Mouse (Mus musculus): ENCODE results near the gene Rrn3.
"Not testable (repeated sequence)": the region's sequence is repeated elsewhere in the genome, so short reads cannot be mapped to it uniquely, and the experiment has no call there.

Rrn3 gene

GRCm38 (mm10) chr16:13780353-13781036 is at the start of gene Rrn3:
TSS of gene Rrn3 (plus strand) at chr16:13780708.
- Histone ChIP-seq H3K36me3 (ENCODE audit: control insufficient read depth, insufficient read depth, low read length, poor library complexity, severe bottlenecking) (peaks cover 5% of the 10 kb centered on the region), H3K27me3 (ENCODE audit: control insufficient read depth, insufficient read depth, low read length, poor library complexity, severe bottlenecking) (no peaks in the 10 kb centered on the region)
- peak; percentile 93 for DNase-seq (ENCODE audit: low read depth, low spot score)

- no peak for DNase-seq (ENCODE audit: low read depth, low spot score)
- Histone ChIP-seq H3K27me3 (ENCODE audit: control insufficient read depth, insufficient read depth, low read length, poor library complexity, severe bottlenecking) (no peaks in the 10 kb centered on the region), H3K36me3 (ENCODE audit: control insufficient read depth, insufficient read depth, low read length, poor library complexity, severe bottlenecking) (no peaks in the 10 kb centered on the region)
These were observed 47.7 kb upstream of the Rrn3 start for GRCm38 (mm10) chr16:13732786-13733185.

GRCm38 (mm10) chr16:13733518-13734137 is 46.9 kb upstream of the Rrn3 start:
- Histone ChIP-seq H3K36me3 (ENCODE audit: control insufficient read depth, insufficient read depth, low read length, poor library complexity, severe bottlenecking) (no peaks in the 10 kb centered on the region), H3K27me3 (ENCODE audit: control insufficient read depth, insufficient read depth, low read length, poor library complexity, severe bottlenecking) (no peaks in the 10 kb centered on the region)
- DNase-seq (ENCODE audit: low read depth, low spot score) = peak; percentile 70

DNA sequence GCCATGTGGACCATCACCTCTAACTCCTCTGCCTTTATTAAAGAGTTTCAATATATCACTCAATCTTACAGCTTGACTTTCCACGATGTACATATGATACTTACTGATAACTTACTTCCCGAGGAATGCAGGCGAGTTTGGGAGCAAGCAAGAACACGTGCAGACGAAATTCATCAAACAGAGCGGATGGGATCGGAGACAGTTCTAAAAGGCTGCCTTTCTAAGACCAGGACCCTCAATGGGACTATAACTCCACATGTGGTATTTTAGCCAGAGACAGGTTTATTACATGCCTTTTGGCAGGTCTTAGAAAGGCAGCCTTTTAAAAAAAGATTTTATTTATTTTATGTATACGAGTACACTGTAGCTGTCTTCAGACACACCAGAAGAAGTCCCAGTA is 44.5 kb upstream of the Rrn3 start:
- DNase-seq (ENCODE audit: low read depth, low spot score) = no peak
- H3K27me3 ChIP-seq (ENCODE audit: control insufficient read depth, insufficient read depth, low read length, poor library complexity, severe bottlenecking) = no peaks in the 10 kb centered on the region
- H3K36me3 ChIP-seq (ENCODE audit: control insufficient read depth, insufficient read depth, low read length, poor library complexity, severe bottlenecking) = no peaks in the 10 kb centered on the region

DNA sequence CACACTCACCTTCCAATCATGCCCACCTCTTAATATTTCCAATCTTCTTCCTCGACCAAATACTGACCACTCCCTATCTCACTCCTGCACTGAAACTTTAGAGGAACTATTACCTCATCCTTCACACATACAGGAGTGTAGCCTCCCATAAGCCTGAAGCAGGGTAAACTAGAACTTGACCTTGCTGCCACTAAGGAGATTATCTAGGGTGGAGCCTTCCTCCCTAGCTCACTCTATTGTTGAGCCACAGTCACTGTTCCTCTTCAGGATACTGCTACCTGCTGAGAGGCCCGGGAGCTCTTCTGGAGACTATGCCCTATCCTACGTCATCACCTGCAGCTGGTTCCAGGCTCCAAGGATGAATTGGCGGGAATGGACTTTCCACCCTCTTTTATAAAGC is 41.5 kb upstream of the Rrn3 start:
- not testable (repeated sequence) for H3K27me3 ChIP-seq (ENCODE audit: control insufficient read depth, insufficient read depth, low read length, poor library complexity, severe bottlenecking); DNase-seq (ENCODE audit: low read depth, low spot score); H3K36me3 ChIP-seq (ENCODE audit: control insufficient read depth, insufficient read depth, low read length, poor library complexity, severe bottlenecking)

GRCm38 (mm10) chr16:13740844-13741243 is 39.7 kb upstream of the Rrn3 start:
- no peak for DNase-seq (ENCODE audit: low read depth, low spot score)
- Histone ChIP-seq H3K36me3 (ENCODE audit: control insufficient read depth, insufficient read depth, low read length, poor library complexity, severe bottlenecking) (no peaks in the 10 kb centered on the region), H3K27me3 (ENCODE audit: control insufficient read depth, insufficient read depth, low read length, poor library complexity, severe bottlenecking) (no peaks in the 10 kb centered on the region)

GRCm38 (mm10) chr16:13747708-13748107 is 32.8 kb upstream of the Rrn3 start:
- H3K27me3 ChIP-seq (ENCODE audit: control insufficient read depth, insufficient read depth, low read length, poor library complexity, severe bottlenecking) = no peaks in the 10 kb centered on the region
- no peak for DNase-seq (ENCODE audit: low read depth, low spot score)
- no peaks in the 10 kb centered on the region for H3K36me3 ChIP-seq (ENCODE audit: control insufficient read depth, insufficient read depth, low read length, poor library complexity, severe bottlenecking)

- H3K27me3 ChIP-seq (ENCODE audit: control insufficient read depth, insufficient read depth, low read length, poor library complexity, severe bottlenecking) = no peaks in the 10 kb centered on the region
- no peaks in the 10 kb centered on the region for H3K36me3 ChIP-seq (ENCODE audit: control insufficient read depth, insufficient read depth, low read length, poor library complexity, severe bottlenecking)
- no peak for DNase-seq (ENCODE audit: low read depth, low spot score)
These were observed 32.4 kb upstream of the Rrn3 start for GRCm38 (mm10) chr16:13748124-13748523.

- H3K27me3 ChIP-seq (ENCODE audit: control insufficient read depth, insufficient read depth, low read length, poor library complexity, severe bottlenecking); DNase-seq (ENCODE audit: low read depth, low spot score): not testable (repeated sequence)
These were observed 31.7 kb upstream of the Rrn3 start for GRCm38 (mm10) chr16:13748813-13749212.

GRCm38 (mm10) chr16:13749306-13749705 is 31.2 kb upstream of the Rrn3 start:
- Histone ChIP-seq H3K36me3 (ENCODE audit: control insufficient read depth, insufficient read depth, low read length, poor library complexity, severe bottlenecking) (no peaks in the 10 kb centered on the region), H3K27me3 (ENCODE audit: control insufficient read depth, insufficient read depth, low read length, poor library complexity, severe bottlenecking) (no peaks in the 10 kb centered on the region)
- no peak for DNase-seq (ENCODE audit: low read depth, low spot score)

More at GRCm38 (mm10) chr16:13748813-13749212, 31.7 kb upstream of the Rrn3 start:
- H3K36me3 ChIP-seq (ENCODE audit: control insufficient read depth, insufficient read depth, low read length, poor library complexity, severe bottlenecking) = not testable (repeated sequence)

DNA sequence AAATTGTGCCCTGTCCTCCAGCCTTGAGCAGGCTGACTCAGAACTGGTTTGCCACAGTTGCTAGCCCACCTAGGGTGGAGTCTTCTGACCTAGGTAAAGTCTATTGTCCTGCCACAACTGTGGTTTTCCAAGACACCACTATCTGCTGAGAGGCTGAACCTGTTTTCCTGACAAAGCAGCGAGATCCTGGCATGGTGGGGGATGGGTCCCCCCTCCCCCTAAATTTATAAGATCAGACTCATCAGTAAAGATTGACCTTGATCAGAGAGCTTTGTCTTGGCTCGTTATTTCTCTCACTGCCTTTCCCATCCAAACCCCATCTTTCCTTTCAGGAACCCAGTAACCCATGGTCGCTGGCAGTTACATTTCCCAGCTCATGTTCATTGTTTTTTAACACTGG is 30.5 kb upstream of the Rrn3 start:
- no peaks in the 10 kb centered on the region for H3K27me3 ChIP-seq (ENCODE audit: control insufficient read depth, insufficient read depth, low read length, poor library complexity, severe bottlenecking)
- DNase-seq (ENCODE audit: low read depth, low spot score) = no peak
- H3K36me3 ChIP-seq (ENCODE audit: control insufficient read depth, insufficient read depth, low read length, poor library complexity, severe bottlenecking) = no peaks in the 10 kb centered on the region

DNA sequence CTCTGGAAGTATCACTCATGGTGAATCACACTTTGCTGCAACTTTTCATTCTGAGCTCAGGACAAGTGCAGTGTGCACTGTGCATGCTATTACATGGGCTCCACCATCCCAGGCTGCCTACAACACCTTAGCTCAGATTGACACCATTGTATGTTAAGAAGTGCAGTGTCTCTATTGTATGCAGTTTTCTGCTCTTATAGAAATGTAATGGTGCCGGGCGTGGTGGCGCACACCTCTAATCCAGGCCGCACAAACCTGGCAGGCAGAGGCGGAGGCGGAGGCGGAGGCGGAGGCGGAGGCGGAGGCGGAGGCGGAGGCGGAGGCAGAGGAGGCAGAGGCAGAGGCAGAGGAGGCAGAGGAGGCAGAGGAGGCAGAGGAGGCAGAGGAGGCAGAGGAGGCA is 29.9 kb upstream of the Rrn3 start:
- DNase-seq (ENCODE audit: low read depth, low spot score) = no peak
- Histone ChIP-seq H3K36me3 (ENCODE audit: control insufficient read depth, insufficient read depth, low read length, poor library complexity, severe bottlenecking) (no peaks in the 10 kb centered on the region), H3K27me3 (ENCODE audit: control insufficient read depth, insufficient read depth, low read length, poor library complexity, severe bottlenecking) (no peaks in the 10 kb centered on the region)

GRCm38 (mm10) chr16:13753986-13754385 is 26.5 kb upstream of the Rrn3 start:
- H3K27me3 ChIP-seq (ENCODE audit: control insufficient read depth, insufficient read depth, low read length, poor library complexity, severe bottlenecking) = no peaks in the 10 kb centered on the region
- peak; percentile 17 for DNase-seq (ENCODE audit: low read depth, low spot score)

GRCm38 (mm10) chr16:13754400-13755190 is 25.9 kb upstream of the Rrn3 start:
- Histone ChIP-seq H3K27me3 (ENCODE audit: control insufficient read depth, insufficient read depth, low read length, poor library complexity, severe bottlenecking) (no peaks in the 10 kb centered on the region), H3K36me3 (ENCODE audit: control insufficient read depth, insufficient read depth, low read length, poor library complexity, severe bottlenecking) (no peaks in the 10 kb centered on the region)
- DNase-seq (ENCODE audit: low read depth, low spot score) = peak; percentile 91

More at GRCm38 (mm10) chr16:13753986-13754385, 26.5 kb upstream of the Rrn3 start:
- H3K36me3 ChIP-seq (ENCODE audit: control insufficient read depth, insufficient read depth, low read length, poor library complexity, severe bottlenecking) = no peaks in the 10 kb centered on the region

DNA sequence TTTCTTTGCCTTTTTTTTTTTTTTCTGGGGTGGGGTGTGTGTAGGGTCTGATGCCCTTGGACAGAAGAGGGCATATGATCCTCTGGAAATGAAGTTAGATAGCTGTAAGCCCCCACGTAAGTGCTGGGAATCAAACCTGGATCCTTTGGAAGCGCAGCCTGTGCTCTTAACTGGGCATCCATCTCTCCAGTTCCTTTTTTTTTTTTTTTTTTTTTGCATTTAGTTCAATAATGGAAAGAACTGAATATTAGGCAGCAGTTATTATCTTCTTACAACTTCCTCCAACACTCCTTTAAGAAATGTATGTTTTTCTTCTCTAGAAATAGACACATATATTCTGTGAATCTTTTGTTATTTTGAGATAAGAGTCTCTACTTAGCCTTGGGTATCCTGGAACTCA is 22.7 kb upstream of the Rrn3 start:
- no peak for DNase-seq (ENCODE audit: low read depth, low spot score)
- no peaks in the 10 kb centered on the region for H3K27me3 ChIP-seq (ENCODE audit: control insufficient read depth, insufficient read depth, low read length, poor library complexity, severe bottlenecking)
- no peaks in the 10 kb centered on the region for H3K36me3 ChIP-seq (ENCODE audit: control insufficient read depth, insufficient read depth, low read length, poor library complexity, severe bottlenecking)

Data from splenic B cell, adult 2 months (primary cell).